Mouse (Mus musculus): ENCODE results near the gene Plcb4. TPM values are rescaled to one million over a fixed set of nuclear protein-coding genes. Genes with fewer than 3 reads are reported as not detected.

Plcb4 gene
- polyA plus RNA-seq, 1 experiment from 2014 or later = 29.3 TPM

DNA sequence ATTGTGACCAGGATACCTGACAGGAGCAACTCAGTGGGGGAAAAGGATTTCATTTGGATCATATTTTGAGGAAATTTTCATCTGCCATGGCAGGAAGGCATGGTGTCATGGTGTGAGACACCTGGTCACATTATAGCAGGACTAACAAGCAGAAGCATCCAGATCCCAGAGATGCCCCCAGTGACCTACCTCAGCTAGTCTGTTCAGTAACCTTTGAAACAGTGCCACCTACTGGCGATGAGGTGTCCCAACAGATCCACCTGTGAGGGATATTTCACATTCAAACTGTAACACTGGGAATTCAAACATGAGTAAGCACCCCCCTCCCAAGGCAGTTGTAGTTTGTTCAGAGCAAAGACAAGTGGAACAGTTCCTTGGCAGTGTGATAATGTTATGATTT, 289.0 kb downstream of the Plcb4 start:
- WGBS = 87% methylated on average over 1 of the region's 1 CpGs
- H3K9me3 ChIP-seq (ENCODE audit: control insufficient read depth, low read length) = no peaks in the 10 kb centered on the region

DNA sequence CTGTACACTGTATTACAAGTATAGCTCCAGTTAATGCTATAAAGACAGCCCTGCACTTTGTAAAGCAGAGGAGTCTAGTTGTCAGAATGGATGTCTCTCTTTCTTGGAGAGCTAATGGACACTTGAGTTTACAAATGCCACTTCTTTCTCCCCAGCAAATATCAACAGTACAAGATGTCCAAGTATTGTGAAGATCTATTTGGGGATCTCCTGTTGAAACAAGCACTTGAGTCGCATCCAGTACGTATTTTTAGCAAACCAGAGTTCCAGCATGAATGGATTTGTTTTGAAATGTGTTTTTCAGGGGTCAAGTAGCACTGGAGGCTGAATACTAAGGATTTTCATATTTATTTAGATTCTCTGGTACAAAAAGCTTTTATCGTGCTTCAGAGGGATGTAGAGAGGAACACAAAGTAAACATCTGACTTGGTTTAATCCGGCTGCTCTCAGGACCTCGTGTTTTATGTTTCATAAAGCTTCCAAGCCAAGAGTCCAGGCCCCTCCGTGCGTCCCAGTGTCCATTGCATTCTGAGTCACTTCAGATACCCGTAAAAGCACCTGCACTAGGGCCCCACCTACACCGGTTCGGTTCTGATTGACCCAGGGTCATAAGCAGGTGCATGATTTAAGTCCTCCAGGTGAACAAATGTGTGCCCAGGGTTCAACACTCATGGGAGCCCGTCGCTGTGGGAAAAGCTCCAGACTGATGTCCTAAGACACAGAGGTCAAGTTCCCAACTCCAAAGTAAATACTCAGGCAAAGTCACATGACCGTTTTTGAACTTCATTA, 296.1 kb downstream of the Plcb4 start:
- Histone ChIP-seq H3K4me2 (replicated peaks; ENCODE audit: low read depth, low read length) (no peak overlapping the region), H3K4me3 (ENCODE audit: low read depth, low read length) (no peak overlapping the region), H3K27ac (ENCODE audit: low read depth, low read length) (no peak overlapping the region), H3K9me3 (ENCODE audit: control insufficient read depth, low read length) (no peaks in the 10 kb centered on the region), H3K36me3 (ENCODE audit: control insufficient read depth, insufficient read depth, low read length) (no peaks in the 10 kb centered on the region), H3K9ac (ENCODE audit: low read depth, low read length) (no peak overlapping the region), H3K27me3 (ENCODE audit: control insufficient read depth, insufficient read depth, low read length) (no peaks in the 10 kb centered on the region), H3K4me1 (replicated peaks; ENCODE audit: control insufficient read depth, insufficient read depth, low read length) (no peaks in the 10 kb centered on the region)
- DNase-seq (ENCODE audit: low spot score) (no peak), ATAC-seq (ENCODE audit: low FRiP score) (no peak)
- 93% methylated on average over 13 of the region's 13 CpGs for WGBS

More for the DNA sequence above, 289.0 kb downstream of the Plcb4 start:
- ATAC-seq (ENCODE audit: low FRiP score) (no peak), DNase-seq (ENCODE audit: low spot score) (no peak)
- Histone ChIP-seq H3K9ac (ENCODE audit: low read depth, low read length) (no peak overlapping the region), H3K4me1 (replicated peaks; ENCODE audit: control insufficient read depth, insufficient read depth, low read length) (no peaks in the 10 kb centered on the region), H3K4me2 (replicated peaks; ENCODE audit: low read depth, low read length) (no peak overlapping the region), H3K36me3 (ENCODE audit: control insufficient read depth, insufficient read depth, low read length) (no peaks in the 10 kb centered on the region), H3K4me3 (ENCODE audit: low read depth, low read length) (no peak overlapping the region), H3K27ac (ENCODE audit: low read depth, low read length) (no peak overlapping the region), H3K27me3 (ENCODE audit: control insufficient read depth, insufficient read depth, low read length) (no peaks in the 10 kb centered on the region)

DNA sequence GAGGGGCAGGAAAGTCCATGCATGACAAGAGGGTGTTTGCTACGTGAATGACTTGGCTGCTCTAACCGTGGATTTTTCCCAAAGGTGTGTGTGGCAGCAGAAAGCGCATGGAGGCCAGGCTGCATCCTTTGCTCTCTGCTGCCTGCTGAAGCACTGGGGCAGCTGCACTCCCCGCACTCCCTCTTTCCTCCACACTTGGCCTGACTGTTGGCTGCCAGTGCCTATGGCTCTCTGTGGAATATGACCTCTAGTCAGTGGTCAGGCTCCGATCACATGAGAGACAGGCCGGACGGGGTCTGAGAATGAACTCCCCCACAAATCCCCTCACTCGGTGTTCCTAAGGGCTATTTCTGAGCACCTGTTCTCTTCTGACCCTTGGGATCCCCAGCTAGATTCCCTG, 297.0 kb downstream of the Plcb4 start:
- DNase-seq (ENCODE audit: low spot score) = no peak

DNA sequence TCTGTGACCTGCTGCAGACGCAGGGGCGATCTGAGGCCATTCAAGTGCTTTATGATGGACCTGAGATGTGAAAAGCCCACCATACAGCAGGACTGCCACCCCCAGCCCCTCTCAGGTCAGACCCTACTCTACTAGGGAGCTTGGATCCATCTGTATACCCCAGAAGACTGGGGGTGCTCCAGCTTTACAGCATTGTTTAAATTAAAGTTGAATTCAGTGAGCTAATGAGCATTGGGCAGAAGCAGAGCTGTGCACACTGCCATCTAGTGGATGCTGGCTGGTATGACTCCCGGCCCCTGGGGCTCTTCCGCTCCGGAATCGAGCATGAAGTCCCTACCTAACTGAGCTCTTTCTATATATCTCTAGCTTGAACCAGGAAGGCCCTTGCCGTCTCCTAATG, 298.9 kb downstream of the Plcb4 start:
- ATAC-seq (ENCODE audit: low FRiP score) (peak; percentile 55), DNase-seq (ENCODE audit: low spot score) (peak; percentile 85)
- 35% methylated on average over 7 of the region's 7 CpGs for WGBS

More for the DNA sequence above, 297.0 kb downstream of the Plcb4 start:
- Histone ChIP-seq H3K4me3 (ENCODE audit: low read depth, low read length) (no peak overlapping the region), H3K27ac (ENCODE audit: low read depth, low read length) (no peak overlapping the region), H3K4me1 (replicated peaks; ENCODE audit: control insufficient read depth, insufficient read depth, low read length) (no peaks in the 10 kb centered on the region), H3K36me3 (ENCODE audit: control insufficient read depth, insufficient read depth, low read length) (no peaks in the 10 kb centered on the region), H3K9me3 (ENCODE audit: control insufficient read depth, low read length) (no peaks in the 10 kb centered on the region), H3K4me2 (replicated peaks; ENCODE audit: low read depth, low read length) (no peak overlapping the region), H3K9ac (ENCODE audit: low read depth, low read length) (no peak overlapping the region), H3K27me3 (ENCODE audit: control insufficient read depth, insufficient read depth, low read length) (no peaks in the 10 kb centered on the region)
- 88% methylated on average over 8 of the region's 8 CpGs for WGBS
- ATAC-seq (ENCODE audit: low FRiP score) = no peak

DNA sequence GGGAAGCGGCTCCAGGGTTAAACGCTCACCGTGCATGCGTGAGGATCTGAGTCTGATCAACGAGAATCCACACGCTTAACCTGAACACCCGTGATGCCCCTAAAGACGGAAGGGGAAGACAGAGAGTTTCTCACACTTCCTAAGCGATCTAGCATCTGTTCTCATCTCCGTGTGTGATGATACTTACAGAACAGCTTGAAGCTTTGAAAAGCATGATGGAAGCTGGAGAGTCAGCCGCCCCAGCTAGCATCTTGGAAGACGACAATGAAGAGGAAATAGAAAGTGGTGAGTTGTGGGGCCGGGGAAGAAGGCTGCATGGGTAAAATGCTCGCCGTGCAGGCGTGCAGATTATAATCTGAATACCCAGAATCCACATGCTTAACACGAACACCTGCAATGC, 299.6 kb downstream of the Plcb4 start:
- H3K9me3 ChIP-seq (ENCODE audit: control insufficient read depth, low read length) = no peaks in the 10 kb centered on the region
- DNase-seq (ENCODE audit: low spot score) = no peak
- ATAC-seq (ENCODE audit: low FRiP score) = no peak
- H3K9ac ChIP-seq (ENCODE audit: low read depth, low read length) = no peak overlapping the region
- H3K4me2 ChIP-seq (replicated peaks; ENCODE audit: low read depth, low read length) = no peak overlapping the region
- H3K27me3 ChIP-seq (ENCODE audit: control insufficient read depth, insufficient read depth, low read length) = no peaks in the 10 kb centered on the region
- H3K36me3 ChIP-seq (ENCODE audit: control insufficient read depth, insufficient read depth, low read length) = no peaks in the 10 kb centered on the region
- H3K4me3 ChIP-seq (ENCODE audit: low read depth, low read length) = no peak overlapping the region
- no peaks in the 10 kb centered on the region for H3K4me1 ChIP-seq (replicated peaks; ENCODE audit: control insufficient read depth, insufficient read depth, low read length)
- no peak overlapping the region for H3K27ac ChIP-seq (ENCODE audit: low read depth, low read length)
- 92% methylated on average over 17 of the region's 17 CpGs for WGBS

More for the DNA sequence above, 298.9 kb downstream of the Plcb4 start:
- Histone ChIP-seq H3K27ac (ENCODE audit: low read depth, low read length) (no peak overlapping the region), H3K4me2 (replicated peaks; ENCODE audit: low read depth, low read length) (no peak overlapping the region), H3K27me3 (ENCODE audit: control insufficient read depth, insufficient read depth, low read length) (no peaks in the 10 kb centered on the region), H3K36me3 (ENCODE audit: control insufficient read depth, insufficient read depth, low read length) (no peaks in the 10 kb centered on the region), H3K4me1 (replicated peaks; ENCODE audit: control insufficient read depth, insufficient read depth, low read length) (no peaks in the 10 kb centered on the region), H3K9ac (ENCODE audit: low read depth, low read length) (no peak overlapping the region), H3K9me3 (ENCODE audit: control insufficient read depth, low read length) (no peaks in the 10 kb centered on the region), H3K4me3 (ENCODE audit: low read depth, low read length) (no peak overlapping the region)

DNA sequence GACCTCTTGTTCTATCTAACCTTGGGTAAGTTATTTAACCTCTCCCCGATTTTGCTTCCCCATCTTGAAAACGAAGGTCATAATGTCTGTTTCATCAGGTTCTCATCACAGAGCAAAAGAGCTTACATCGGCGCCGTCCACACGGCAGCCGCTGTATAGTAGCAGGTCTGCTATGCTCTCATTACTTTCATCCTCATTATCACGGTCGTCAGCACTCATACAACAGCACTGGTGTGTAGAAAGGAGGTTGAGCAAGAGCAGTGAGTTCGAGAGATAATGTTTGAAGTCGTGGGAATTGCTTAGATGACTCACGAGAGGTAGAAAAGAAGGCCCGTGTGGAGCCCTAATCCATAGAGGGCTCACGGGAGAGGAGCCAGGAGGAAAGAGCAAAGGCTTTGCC, 304.3 kb downstream of the Plcb4 start:
- ATAC-seq (ENCODE audit: low FRiP score) (no peak), DNase-seq (ENCODE audit: low spot score) (no peak)
- Histone ChIP-seq H3K9me3 (ENCODE audit: control insufficient read depth, low read length) (no peaks in the 10 kb centered on the region), H3K4me3 (ENCODE audit: low read depth, low read length) (no peak overlapping the region), H3K27me3 (ENCODE audit: control insufficient read depth, insufficient read depth, low read length) (no peaks in the 10 kb centered on the region), H3K27ac (ENCODE audit: low read depth, low read length) (no peak overlapping the region), H3K36me3 (ENCODE audit: control insufficient read depth, insufficient read depth, low read length) (no peaks in the 10 kb centered on the region), H3K4me2 (replicated peaks; ENCODE audit: low read depth, low read length) (no peak overlapping the region), H3K4me1 (replicated peaks; ENCODE audit: control insufficient read depth, insufficient read depth, low read length) (no peaks in the 10 kb centered on the region), H3K9ac (ENCODE audit: low read depth, low read length) (no peak overlapping the region)
- 90% methylated on average over 14 of the region's 14 CpGs for WGBS

- WGBS = 63% methylated on average over 16 of the region's 16 CpGs
- no peak overlapping the region for H3K27ac ChIP-seq (ENCODE audit: low read depth, low read length)
- no peak overlapping the region for H3K4me2 ChIP-seq (replicated peaks; ENCODE audit: low read depth, low read length)
- no peaks in the 10 kb centered on the region for H3K27me3 ChIP-seq (ENCODE audit: control insufficient read depth, insufficient read depth, low read length)
- no peak overlapping the region for H3K9ac ChIP-seq (ENCODE audit: low read depth, low read length)
- no peak overlapping the region for H3K4me3 ChIP-seq (ENCODE audit: low read depth, low read length)
- no peaks in the 10 kb centered on the region for H3K9me3 ChIP-seq (ENCODE audit: control insufficient read depth, low read length)
- DNase-seq (ENCODE audit: low spot score) (peak; percentile 74), ATAC-seq (ENCODE audit: low FRiP score) (peak; percentile 31)
- no peaks in the 10 kb centered on the region for H3K4me1 ChIP-seq (replicated peaks; ENCODE audit: control insufficient read depth, insufficient read depth, low read length)
- H3K36me3 ChIP-seq (ENCODE audit: control insufficient read depth, insufficient read depth, low read length) = no peaks in the 10 kb centered on the region
Observed at GRCm38 (mm10) chr2:135966871-135967557, 308.2 kb downstream of the Plcb4 start.

GRCm38 (mm10) chr2:135968159-135968558, 309.3 kb downstream of the Plcb4 start:
- Histone ChIP-seq H3K4me3 (ENCODE audit: low read depth, low read length) (no peak overlapping the region), H3K36me3 (ENCODE audit: control insufficient read depth, insufficient read depth, low read length) (no peaks in the 10 kb centered on the region), H3K4me1 (replicated peaks; ENCODE audit: control insufficient read depth, insufficient read depth, low read length) (no peaks in the 10 kb centered on the region), H3K4me2 (replicated peaks; ENCODE audit: low read depth, low read length) (no peak overlapping the region), H3K27ac (ENCODE audit: low read depth, low read length) (peak overlapping the region; percentile 31), H3K9ac (ENCODE audit: low read depth, low read length) (no peak overlapping the region), H3K27me3 (ENCODE audit: control insufficient read depth, insufficient read depth, low read length) (no peaks in the 10 kb centered on the region), H3K9me3 (ENCODE audit: control insufficient read depth, low read length) (no peaks in the 10 kb centered on the region)
- peak; percentile 57 for ATAC-seq (ENCODE audit: low FRiP score)
- 64% methylated on average over 12 of the region's 12 CpGs for WGBS
- peak; percentile 26 for DNase-seq (ENCODE audit: low spot score)

- Histone ChIP-seq H3K27me3 (ENCODE audit: control insufficient read depth, insufficient read depth, low read length) (no peaks in the 10 kb centered on the region), H3K9ac (ENCODE audit: low read depth, low read length) (no peak overlapping the region), H3K4me1 (replicated peaks; ENCODE audit: control insufficient read depth, insufficient read depth, low read length) (no peaks in the 10 kb centered on the region), H3K36me3 (ENCODE audit: control insufficient read depth, insufficient read depth, low read length) (no peaks in the 10 kb centered on the region), H3K9me3 (ENCODE audit: control insufficient read depth, low read length) (no peaks in the 10 kb centered on the region), H3K27ac (ENCODE audit: low read depth, low read length) (no peak overlapping the region), H3K4me3 (ENCODE audit: low read depth, low read length) (no peak overlapping the region), H3K4me2 (replicated peaks; ENCODE audit: low read depth, low read length) (no peak overlapping the region)
- DNase-seq (ENCODE audit: low spot score) = no peak
- WGBS = 97% methylated on average over 4 of the region's 4 CpGs
- ATAC-seq (ENCODE audit: low FRiP score) = no peak
Observed at GRCm38 (mm10) chr2:135970902-135971301, 312.1 kb downstream of the Plcb4 start.

Measured in hindbrain, embryonic 11.5 days (tissue).